Mouse (Mus musculus) testis, adult 2 months (tissue): ENCODE data around the gene Isg20.

Experiments
- CTCF ChIP-seq: fragments of 200-500 bp; IDR thresholded peaks from 2 replicates; pipeline ENCODE4 v1.5.1; 2012; ENCODE audit warnings: low read depth, mild to moderate bottlenecking, inconsistent platforms, low read length, moderate library complexity; ENCODE audit not compliant: control insufficient read depth, insufficient read depth, insufficient replicate concordance
- POLR2A ChIP-seq: fragments of 200-500 bp; IDR thresholded peaks from 2 replicates; pipeline ENCODE4 v1.6.1; 2012; ENCODE audit warnings: low read depth, mild to moderate bottlenecking, inconsistent platforms, low read length, moderate library complexity; ENCODE audit not compliant: control insufficient read depth

DNA sequence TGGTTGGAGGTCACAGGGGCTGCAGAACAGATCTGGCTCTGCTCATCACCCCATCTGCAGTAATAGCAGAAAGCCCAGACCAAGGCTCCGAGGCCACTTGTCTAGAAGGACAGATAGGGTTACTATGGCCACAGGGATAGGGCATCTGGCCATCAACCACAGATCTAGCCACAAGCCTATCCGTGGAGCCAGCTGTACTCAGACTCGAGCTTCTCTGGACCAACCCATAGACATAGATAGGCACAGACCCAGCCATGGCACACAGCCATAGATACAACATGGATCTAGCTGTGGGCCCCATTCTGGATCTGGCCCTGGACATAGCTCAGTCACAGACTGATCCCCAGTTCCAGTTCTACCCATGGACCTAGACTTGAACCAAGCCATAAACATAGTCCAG is 27.7 kb downstream of the Isg20 start:
- no peak for TF ChIP-seq CTCF
- TF ChIP-seq POLR2A = no peak
